Mouse (Mus musculus) heart, embryonic 11.5 days (tissue): ENCODE measurements around the gene Wnt2. TPM values are rescaled to one million over a fixed set of nuclear protein-coding genes. Genes with fewer than 3 reads are reported as not detected.

ENCODE experiments used
- ATAC-seq: fragments of 200-750 bp; cut with Nextera tagmentation; replicated peaks from 2 replicates; pipeline ENCODE4 v1.8.0; 2017; ENCODE audit warnings: moderate library complexity; ENCODE audit not compliant: insufficient number of reproducible peaks, low FRiP score, low TSS enrichment
- H3K27ac ChIP-seq: fragments of 300-500 bp; sonication (generic); 2 replicates; pipeline ENCODE4 v1.5.1; 2014; ENCODE audit warnings: mild to moderate bottlenecking, low read depth, low read length
- H3K27me3 ChIP-seq: fragments of 300-500 bp; sonication (generic); 2 replicates; pipeline ENCODE4 v1.6.1; 2014; ENCODE audit warnings: mild to moderate bottlenecking, low read length, mixed read lengths; ENCODE audit not compliant: control insufficient read depth, insufficient read depth
- H3K36me3 ChIP-seq: fragments of 300-500 bp; sonication (generic); 2 replicates; pipeline ENCODE4 v1.6.1; 2014; ENCODE audit warnings: mild to moderate bottlenecking, low read length, moderate library complexity, mixed read lengths; ENCODE audit not compliant: control insufficient read depth, insufficient read depth
- H3K4me1 ChIP-seq: fragments of 300-500 bp; sonication (generic); 2 replicates; pipeline ENCODE4 v1.6.1; 2014; ENCODE audit warnings: low read length; ENCODE audit not compliant: control insufficient read depth, insufficient read depth
- H3K4me2 ChIP-seq: fragments of 300-500 bp; sonication (generic); 2 replicates; pipeline ENCODE4 v1.6.1; 2014; ENCODE audit warnings: mild to moderate bottlenecking, moderate library complexity
- H3K4me3 ChIP-seq: fragments of 300-500 bp; sonication (generic); 2 replicates; pipeline ENCODE4 v1.5.1; 2014; ENCODE audit warnings: low read depth, low read length
- H3K9ac ChIP-seq: fragments of 300-500 bp; sonication (generic); 2 replicates; pipeline ENCODE4 v1.6.1; 2014; ENCODE audit warnings: mild to moderate bottlenecking, low read depth, low read length, moderate library complexity
- H3K9me3 ChIP-seq: fragments of 300-500 bp; sonication (generic); replicated peaks from 2 replicates; pipeline ENCODE4 v1.6.1; 2016; ENCODE audit warnings: low read length; ENCODE audit not compliant: control insufficient read depth
- WGBS: fragments of 180-500 bp; shearing (Covaris S2); extraction: QIAGEN DNeasy Blood & Tissue Kit; methylation state at CpG from one replicate; pipeline ENCODE4 v1.1.7; 2014; ENCODE audit not compliant: insufficient replicate concordance; 5-methylcytosine and 5-hydroxymethylcytosine counted together
- polyA plus RNA-seq: library from polyadenylated mRNA; unstranded; fragments of >200 nt; fragmentation: Nextera tagmentation; extraction: Ambion mirVana; gene quantifications from 2 replicates; pipeline ENCODE4 v1.2.1, GENCODE M21; 2014

Gene Wnt2
- polyA plus RNA-seq, 1 experiment from 2014 or later: 12.6 TPM

DNA sequence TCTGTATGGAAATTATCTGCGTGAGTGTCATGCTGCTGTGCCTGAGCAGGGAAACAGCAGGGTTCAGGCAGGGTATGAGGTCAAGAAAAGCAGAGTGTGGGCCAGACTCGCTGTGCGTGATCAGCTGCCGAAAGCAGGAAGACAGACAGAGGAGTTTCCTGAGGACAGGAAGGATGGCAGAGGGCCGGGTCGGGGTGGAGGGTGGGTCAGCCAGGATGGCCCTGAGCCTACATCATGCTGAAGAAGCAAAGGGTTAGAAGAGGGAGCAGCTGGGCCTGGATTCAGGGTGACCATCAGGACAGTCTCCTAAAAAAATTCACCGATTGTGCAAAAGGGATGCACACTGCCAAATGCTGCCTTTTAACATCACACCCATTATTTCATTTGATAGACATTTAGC, 38.8 kb downstream of the Wnt2 start:
- Histone ChIP-seq H3K9me3 (no peaks in the 10 kb centered on the region), H3K9ac (no peak overlapping the region), H3K4me2 (no peak overlapping the region), H3K27ac (no peak overlapping the region), H3K4me3 (no peak overlapping the region), H3K4me1 (no peaks in the 10 kb centered on the region), H3K36me3 (no peaks in the 10 kb centered on the region), H3K27me3 (no peaks in the 10 kb centered on the region)
- ATAC-seq: no peak
- 56% methylated on average over 7 of the region's 7 CpGs for WGBS

- no peak overlapping the region for H3K4me2 ChIP-seq
- no peak for ATAC-seq
Observed at GRCm38 (mm10) chr6:17990173-17991028, 40.0 kb downstream of the Wnt2 start.

DNA sequence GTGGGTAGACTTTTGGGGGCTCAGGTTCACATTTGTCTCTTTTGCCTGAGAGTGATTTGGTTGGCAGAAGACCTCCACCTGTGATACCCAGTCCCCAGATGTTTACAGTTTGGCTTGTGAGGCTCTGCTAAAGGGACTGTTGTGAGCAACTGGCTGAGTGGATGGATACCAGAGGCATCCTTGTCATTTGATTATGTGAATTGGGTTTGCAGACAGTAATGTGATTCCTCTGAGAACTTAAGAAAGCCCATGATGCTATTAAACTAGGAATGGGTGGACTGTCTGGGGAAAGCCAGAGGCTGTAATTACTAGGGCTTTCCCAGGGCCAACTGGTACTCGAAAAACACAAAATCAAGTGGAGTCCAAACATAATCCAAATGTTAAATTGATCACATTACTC, 51.0 kb downstream of the Wnt2 start:
- WGBS: 76% methylated on average over 1 of the region's 1 CpGs
- Histone ChIP-seq H3K4me3 (no peak overlapping the region), H3K9ac (no peak overlapping the region), H3K9me3 (no peaks in the 10 kb centered on the region), H3K27me3 (no peaks in the 10 kb centered on the region), H3K36me3 (no peaks in the 10 kb centered on the region), H3K4me2 (no peak overlapping the region), H3K4me1 (no peaks in the 10 kb centered on the region), H3K27ac (no peak overlapping the region)
- no peak for ATAC-seq

More at GRCm38 (mm10) chr6:17990173-17991028, 40.0 kb downstream of the Wnt2 start:
- no peaks in the 10 kb centered on the region for H3K27me3 ChIP-seq
- H3K4me1 ChIP-seq: no peaks in the 10 kb centered on the region
- H3K4me3 ChIP-seq: no peak overlapping the region
- WGBS: 83% methylated on average over 9 of the region's 9 CpGs
- no peaks in the 10 kb centered on the region for H3K9me3 ChIP-seq
- H3K36me3 ChIP-seq: no peaks in the 10 kb centered on the region
- H3K27ac ChIP-seq: no peak overlapping the region
- no peak overlapping the region for H3K9ac ChIP-seq

DNA sequence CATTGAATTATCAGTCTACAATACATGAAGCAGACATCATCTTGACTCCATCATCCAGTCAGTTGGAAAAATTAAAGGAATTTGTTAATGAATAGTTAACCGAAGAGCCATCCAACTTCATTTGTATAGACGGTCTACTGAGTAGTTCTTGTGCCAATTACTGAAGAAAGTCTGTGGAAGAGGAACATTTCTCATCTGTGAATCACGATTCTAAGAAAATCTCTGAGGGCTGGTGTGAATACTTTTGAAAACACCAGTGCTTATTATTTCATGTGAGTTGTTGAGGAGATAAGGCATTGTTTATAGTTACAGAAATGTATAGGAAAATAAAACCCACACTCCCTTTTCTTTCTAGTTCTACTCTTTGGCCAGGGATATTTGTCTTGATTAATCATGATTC, 51.5 kb downstream of the Wnt2 start:
- 85% methylated on average over 3 of the region's 3 CpGs for WGBS
- no peak overlapping the region for H3K9ac ChIP-seq

GRCm38 (mm10) chr6:17978324-17978723, 52.1 kb downstream of the Wnt2 start:
- 78% methylated on average over 5 of the region's 5 CpGs for WGBS
- no peak overlapping the region for H3K9ac ChIP-seq
- no peak overlapping the region for H3K4me3 ChIP-seq
- ATAC-seq: no peak
- no peaks in the 10 kb centered on the region for H3K27me3 ChIP-seq
- no peak overlapping the region for H3K27ac ChIP-seq
- no peaks in the 10 kb centered on the region for H3K36me3 ChIP-seq
- no peak overlapping the region for H3K4me2 ChIP-seq
- no peaks in the 10 kb centered on the region for H3K4me1 ChIP-seq
- H3K9me3 ChIP-seq: no peaks in the 10 kb centered on the region

More for the DNA sequence above, 51.5 kb downstream of the Wnt2 start:
- no peaks in the 10 kb centered on the region for H3K27me3 ChIP-seq
- no peaks in the 10 kb centered on the region for H3K36me3 ChIP-seq
- ATAC-seq: no peak
- no peak overlapping the region for H3K4me3 ChIP-seq
- H3K4me2 ChIP-seq: no peak overlapping the region
- H3K27ac ChIP-seq: no peak overlapping the region
- H3K9me3 ChIP-seq: no peaks in the 10 kb centered on the region
- H3K4me1 ChIP-seq: no peaks in the 10 kb centered on the region

DNA sequence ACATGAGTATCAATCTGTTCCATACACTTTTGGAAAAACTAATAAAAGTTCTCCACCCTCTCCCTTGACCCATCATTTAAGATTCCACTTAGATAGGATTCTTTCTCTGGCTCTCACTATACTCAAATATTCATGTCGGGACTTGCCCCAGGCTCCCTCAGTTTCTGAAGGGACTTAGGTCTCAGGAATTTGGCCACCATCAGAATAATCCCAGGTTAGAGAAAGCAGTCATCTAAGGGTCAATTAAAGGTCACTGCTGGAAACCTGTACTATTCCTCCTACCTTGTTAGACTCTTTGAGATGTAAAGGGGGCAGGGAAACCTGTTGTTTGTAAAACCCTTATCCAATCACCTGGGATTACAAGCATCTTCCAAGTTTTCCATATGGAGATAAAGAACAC, 53.2 kb downstream of the Wnt2 start:
- Histone ChIP-seq H3K9ac (no peak overlapping the region), H3K4me3 (no peak overlapping the region), H3K27ac (no peak overlapping the region), H3K4me2 (no peak overlapping the region), H3K27me3 (no peaks in the 10 kb centered on the region), H3K9me3 (no peaks in the 10 kb centered on the region), H3K36me3 (no peaks in the 10 kb centered on the region), H3K4me1 (no peaks in the 10 kb centered on the region)
- 56% methylated on average over 1 of the region's 1 CpGs for WGBS
- no peak for ATAC-seq

DNA sequence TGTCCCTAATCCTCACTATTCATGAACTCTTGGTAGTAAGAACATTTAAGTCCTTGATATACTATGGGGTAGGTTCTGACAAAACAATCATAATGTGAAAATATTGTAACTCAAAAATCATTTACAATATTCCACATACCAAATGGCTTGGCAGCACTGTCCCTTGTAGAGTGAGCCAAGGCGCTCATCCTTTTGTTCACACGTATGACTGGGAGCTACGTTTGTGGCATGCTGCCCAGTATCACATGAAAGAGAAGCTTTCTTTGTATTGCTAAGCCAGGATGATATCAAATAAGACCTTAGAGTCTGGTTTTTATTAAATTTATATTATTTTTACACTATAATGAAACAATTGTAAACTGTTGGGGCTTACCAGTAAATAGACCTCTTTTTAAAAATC, 56.0 kb downstream of the Wnt2 start:
- WGBS: 81% methylated on average over 3 of the region's 3 CpGs
- no peak for ATAC-seq
- Histone ChIP-seq H3K27ac (no peak overlapping the region), H3K27me3 (no peaks in the 10 kb centered on the region), H3K9ac (no peak overlapping the region), H3K4me2 (no peak overlapping the region), H3K36me3 (no peaks in the 10 kb centered on the region), H3K4me1 (no peaks in the 10 kb centered on the region), H3K9me3 (no peaks in the 10 kb centered on the region), H3K4me3 (no peak overlapping the region)

GRCm38 (mm10) chr6:17971393-17971792, 59.0 kb downstream of the Wnt2 start:
- H3K27ac ChIP-seq: no peak overlapping the region
- no peaks in the 10 kb centered on the region for H3K9me3 ChIP-seq
- no peaks in the 10 kb centered on the region for H3K27me3 ChIP-seq
- no peak overlapping the region for H3K4me2 ChIP-seq
- no peak overlapping the region for H3K9ac ChIP-seq
- no peaks in the 10 kb centered on the region for H3K36me3 ChIP-seq
- H3K4me3 ChIP-seq: no peak overlapping the region
- no peak for ATAC-seq
- no peaks in the 10 kb centered on the region for H3K4me1 ChIP-seq

GRCm38 (mm10) chr6:17969815-17970214, 60.6 kb downstream of the Wnt2 start:
- Histone ChIP-seq H3K27me3 (no peaks in the 10 kb centered on the region), H3K36me3 (no peaks in the 10 kb centered on the region), H3K27ac (no peak overlapping the region), H3K9me3 (no peaks in the 10 kb centered on the region), H3K4me1 (no peaks in the 10 kb centered on the region), H3K4me3 (no peak overlapping the region), H3K4me2 (no peak overlapping the region), H3K9ac (no peak overlapping the region)
- WGBS: 82% methylated on average over 1 of the region's 1 CpGs
- ATAC-seq: no peak
